Mouse (Mus musculus) kidney, embryonic 16.5 days (tissue): ENCODE measurements around the gene St6galnac3. TPM values are rescaled to one million over a fixed set of nuclear protein-coding genes. Genes with fewer than 3 reads are reported as not detected.

Experiments used
- ATAC-seq: fragments of 200-750 bp; cut with Nextera tagmentation; 2 replicates; pipeline ENCODE4 v1.8.0; 2017; ENCODE audit warnings: moderate TSS enrichment; ENCODE audit not compliant: low FRiP score, low TSS enrichment
- H3K27ac ChIP-seq: fragments of 300-500 bp; sonication (generic); 2 replicates; pipeline ENCODE4 v1.5.1; 2014; ENCODE audit warnings: low read length
- H3K27me3 ChIP-seq: fragments of 300-500 bp; sonication (generic); 2 replicates; pipeline ENCODE4 v1.6.1; 2014; ENCODE audit warnings: low read length, control low read depth, mixed read lengths; ENCODE audit not compliant: insufficient read depth
- H3K36me3 ChIP-seq: fragments of 300-500 bp; sonication (generic); 2 replicates; pipeline ENCODE4 v1.6.1; 2014; ENCODE audit warnings: low read length, control low read depth, mixed read lengths; ENCODE audit not compliant: insufficient read depth
- H3K4me1 ChIP-seq: fragments of 300-500 bp; sonication (generic); 2 replicates; pipeline ENCODE4 v1.6.1; 2014; ENCODE audit warnings: low read length, control low read depth, mixed read lengths; ENCODE audit not compliant: insufficient read depth
- H3K4me2 ChIP-seq: fragments of 300-500 bp; sonication (generic); replicated peaks from 2 replicates; pipeline ENCODE4 v1.6.1; 2014; ENCODE audit warnings: low read depth, low read length
- H3K4me3 ChIP-seq: fragments of 300-500 bp; sonication (generic); 2 replicates; pipeline ENCODE4 v1.5.1; 2014; ENCODE audit warnings: mild to moderate bottlenecking, low read length
- H3K9ac ChIP-seq: fragments of 300-500 bp; sonication (generic); replicated peaks from 2 replicates; pipeline ENCODE4 v1.6.1; 2014; ENCODE audit warnings: low read length
- H3K9me3 ChIP-seq: fragments of 300-500 bp; sonication (generic); 2 replicates; pipeline ENCODE4 v1.6.1; 2016; ENCODE audit warnings: low read length, control low read depth
- WGBS: fragments of 180-500 bp; shearing (Covaris S2); extraction: QIAGEN DNeasy Blood & Tissue Kit; methylation state at CpG from one replicate; pipeline ENCODE4 v1.1.7; 2014; 5-methylcytosine and 5-hydroxymethylcytosine counted together
- polyA plus RNA-seq: library from polyadenylated mRNA; unstranded; fragments of >200 nt; fragmentation: Nextera tagmentation; extraction: Ambion mirVana; gene quantifications from 2 replicates; pipeline ENCODE4 v1.2.1, GENCODE M21; 2015

The St6galnac3 gene
- polyA plus RNA-seq, 1 experiment from 2014 or later = 75.8 TPM

DNA sequence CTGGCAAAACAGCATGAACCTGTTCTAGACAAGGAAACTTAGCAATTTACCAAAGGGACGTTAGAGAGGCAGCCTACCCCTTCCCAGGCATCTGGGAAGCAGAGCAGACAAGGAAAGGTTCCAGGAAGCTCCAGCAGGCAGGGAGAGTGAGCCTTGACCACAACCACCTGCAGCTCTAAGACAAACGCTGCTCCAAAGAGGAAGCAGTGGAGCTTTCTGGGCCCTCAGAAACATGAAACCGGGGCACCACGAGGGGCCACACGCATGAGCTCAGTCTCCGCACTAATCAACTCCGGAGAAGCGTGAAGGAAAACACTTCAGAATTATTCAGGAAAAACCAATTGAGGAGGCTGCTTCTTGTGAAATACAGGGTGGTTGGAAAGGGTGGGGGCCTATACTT is 108.1 kb downstream of the St6galnac3 start:
- H3K27me3 ChIP-seq = no peaks in the 10 kb centered on the region
- no peak overlapping the region for H3K4me3 ChIP-seq
- H3K4me1 ChIP-seq = peaks cover 35% of the 10 kb centered on the region
- 28% methylated on average over 8 of the region's 8 CpGs for WGBS
- H3K4me2 ChIP-seq = no peak overlapping the region
- H3K9me3 ChIP-seq = no peaks in the 10 kb centered on the region
- peak; percentile 49 for ATAC-seq
- H3K27ac ChIP-seq = peak overlapping the region; percentile 7
- peaks cover 4% of the 10 kb centered on the region; the same call in 1 of the 2 replicates for H3K36me3 ChIP-seq
- H3K9ac ChIP-seq = 0 out of 2 replicates have a peak overlapping the region, but pooled peaks have one; percentile 27

DNA sequence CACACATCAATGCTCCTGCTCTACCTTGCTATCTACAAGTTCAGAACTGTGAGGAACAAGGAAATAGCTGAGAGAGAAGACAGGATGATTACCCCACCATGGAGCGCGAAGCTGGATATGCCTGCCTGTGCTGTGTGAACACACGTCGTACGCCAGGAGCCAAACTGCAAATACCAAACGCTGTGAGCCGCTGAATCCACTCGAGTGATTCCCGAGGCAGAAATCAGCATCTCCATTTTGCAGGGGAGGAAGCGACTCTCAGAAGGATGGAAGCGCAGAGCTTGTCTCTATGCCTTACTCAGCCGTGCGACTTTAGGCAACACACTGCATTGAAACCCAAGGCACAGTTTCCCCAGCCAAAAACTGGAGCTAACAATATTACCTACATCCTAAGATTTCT is 114.7 kb downstream of the St6galnac3 start:
- Histone ChIP-seq H3K9me3 (no peaks in the 10 kb centered on the region), H3K4me3 (no peak overlapping the region), H3K9ac (no peak overlapping the region), H3K27ac (no peak overlapping the region), H3K4me1 (peaks cover 8% of the 10 kb centered on the region), H3K27me3 (no peaks in the 10 kb centered on the region), H3K4me2 (no peak overlapping the region), H3K36me3 (no peaks in the 10 kb centered on the region)
- WGBS = 79% methylated on average over 13 of the region's 13 CpGs
- ATAC-seq = no peak

DNA sequence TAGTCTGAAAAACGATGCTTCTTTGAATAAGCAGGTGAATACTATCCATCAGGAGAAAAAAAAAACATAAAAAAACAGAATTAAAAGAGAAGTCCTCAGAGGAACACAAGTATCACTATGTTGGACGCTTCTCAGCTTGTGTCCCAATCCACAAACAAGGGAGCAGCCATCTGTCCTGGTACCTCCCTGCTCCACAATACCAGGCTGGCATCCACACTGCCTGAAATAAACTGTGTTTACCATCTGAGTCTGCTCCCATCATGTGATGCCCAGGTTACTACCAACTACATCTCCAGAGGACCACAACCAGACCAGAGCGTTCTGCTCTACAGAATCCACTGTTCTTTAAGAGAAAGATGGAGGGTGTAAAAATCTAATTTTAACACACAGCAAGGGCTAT is 118.6 kb downstream of the St6galnac3 start:
- Histone ChIP-seq H3K9me3 (no peaks in the 10 kb centered on the region), H3K4me1 (0 out of 2 replicates have a peak, but pooled peaks cover 3% of the 10 kb centered on the region), H3K4me3 (no peak overlapping the region), H3K4me2 (no peak overlapping the region), H3K36me3 (no peaks in the 10 kb centered on the region), H3K27me3 (no peaks in the 10 kb centered on the region), H3K9ac (no peak overlapping the region), H3K27ac (no peak overlapping the region)
- 86% methylated on average over 3 of the region's 3 CpGs for WGBS
- ATAC-seq = no peak

DNA sequence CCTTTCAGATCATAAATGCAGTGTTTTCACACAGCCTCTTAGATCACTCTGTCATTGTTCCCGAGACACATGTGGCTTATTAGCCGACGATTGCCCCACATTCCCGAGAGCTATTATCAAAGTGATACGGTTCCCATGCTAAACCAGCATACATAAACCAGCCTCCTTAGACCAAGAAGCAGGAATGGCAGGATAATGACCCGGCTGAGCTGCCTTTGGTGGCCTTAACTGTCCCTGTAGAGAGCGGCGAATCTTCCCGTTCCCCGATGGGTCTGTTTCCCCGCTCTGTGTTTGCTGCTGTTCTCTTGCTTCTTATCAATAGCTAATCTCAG is 119.2 kb downstream of the St6galnac3 start:
- no peaks in the 10 kb centered on the region for H3K27me3 ChIP-seq
- no peak overlapping the region for H3K4me3 ChIP-seq
- ATAC-seq = no peak
- H3K36me3 ChIP-seq = no peaks in the 10 kb centered on the region
- H3K4me1 ChIP-seq = 0 out of 2 replicates have a peak, but pooled peaks cover 3% of the 10 kb centered on the region
- H3K27ac ChIP-seq = no peak overlapping the region
- no peaks in the 10 kb centered on the region for H3K9me3 ChIP-seq
- WGBS = 58% methylated on average over 11 of the region's 11 CpGs
- no peak overlapping the region for H3K9ac ChIP-seq
- no peak overlapping the region for H3K4me2 ChIP-seq

DNA sequence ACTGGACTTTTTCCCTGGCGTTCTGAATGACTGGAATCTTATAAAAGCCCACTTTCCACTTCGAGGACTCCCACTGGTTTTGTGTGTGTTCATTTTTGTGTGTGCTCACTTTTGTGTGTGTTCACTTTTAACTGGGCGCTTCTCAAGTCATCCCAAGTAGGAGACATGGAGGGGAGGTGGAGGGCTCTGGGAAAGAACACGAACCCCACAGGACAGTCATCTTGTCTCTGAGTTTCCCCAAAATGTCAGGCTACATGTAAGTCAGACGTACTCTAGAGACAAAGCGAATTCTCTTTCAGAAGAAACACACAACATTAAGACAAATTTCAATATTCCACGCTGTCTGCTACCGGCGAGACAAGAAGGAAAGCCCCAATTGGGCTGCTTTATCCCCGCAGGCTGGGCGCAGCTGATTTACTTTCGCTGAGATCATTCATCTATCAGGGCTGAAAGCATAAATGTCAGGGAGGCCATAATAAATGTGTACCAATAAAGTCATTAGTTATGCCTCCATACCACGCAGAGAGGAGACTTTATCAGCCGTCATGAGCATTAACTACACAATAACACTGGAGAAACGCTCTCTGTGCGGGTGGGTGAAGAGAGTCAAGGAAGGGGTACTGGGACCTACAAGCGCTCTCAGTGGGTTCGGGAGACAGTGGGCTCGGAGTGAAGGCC is 119.7 kb downstream of the St6galnac3 start:
- no peaks in the 10 kb centered on the region for H3K36me3 ChIP-seq
- H3K27ac ChIP-seq = no peak overlapping the region
- ATAC-seq = no peak
- WGBS = 67% methylated on average over 19 of the region's 19 CpGs
- no peak overlapping the region for H3K4me2 ChIP-seq
- H3K9ac ChIP-seq = no peak overlapping the region
- H3K27me3 ChIP-seq = no peaks in the 10 kb centered on the region
- 0 out of 2 replicates have a peak, but pooled peaks cover 3% of the 10 kb centered on the region for H3K4me1 ChIP-seq
- H3K4me3 ChIP-seq = no peak overlapping the region
- no peaks in the 10 kb centered on the region for H3K9me3 ChIP-seq

DNA sequence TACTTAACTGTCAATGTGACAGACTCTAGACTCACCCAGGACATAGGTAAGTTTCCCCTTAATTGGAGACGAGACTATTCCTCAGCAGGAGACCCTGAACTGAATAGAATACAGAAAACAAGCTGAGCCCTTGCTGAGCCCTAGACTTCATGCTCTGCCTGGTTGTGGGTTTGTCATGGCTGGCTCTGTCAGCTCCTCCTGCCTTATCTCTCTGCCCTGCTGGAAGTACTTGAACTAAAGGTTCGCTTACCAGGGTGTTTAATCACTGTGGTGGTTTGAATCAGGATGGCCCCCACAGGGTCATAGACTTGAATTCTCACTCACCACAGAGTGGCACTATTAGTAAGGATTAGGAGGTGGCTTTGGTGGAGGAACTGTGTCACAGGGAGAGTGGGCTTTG is 125.8 kb downstream of the St6galnac3 start:
- no peaks in the 10 kb centered on the region for H3K36me3 ChIP-seq
- no peak for ATAC-seq
- WGBS = 84% methylated on average over 2 of the region's 2 CpGs
- H3K9ac ChIP-seq = no peak overlapping the region
- H3K4me1 ChIP-seq = 0 out of 2 replicates have a peak, but pooled peaks cover 2% of the 10 kb centered on the region
- no peak overlapping the region for H3K4me3 ChIP-seq
- H3K9me3 ChIP-seq = no peaks in the 10 kb centered on the region
- no peak overlapping the region for H3K27ac ChIP-seq
- H3K27me3 ChIP-seq = no peaks in the 10 kb centered on the region
- H3K4me2 ChIP-seq = no peak overlapping the region

DNA sequence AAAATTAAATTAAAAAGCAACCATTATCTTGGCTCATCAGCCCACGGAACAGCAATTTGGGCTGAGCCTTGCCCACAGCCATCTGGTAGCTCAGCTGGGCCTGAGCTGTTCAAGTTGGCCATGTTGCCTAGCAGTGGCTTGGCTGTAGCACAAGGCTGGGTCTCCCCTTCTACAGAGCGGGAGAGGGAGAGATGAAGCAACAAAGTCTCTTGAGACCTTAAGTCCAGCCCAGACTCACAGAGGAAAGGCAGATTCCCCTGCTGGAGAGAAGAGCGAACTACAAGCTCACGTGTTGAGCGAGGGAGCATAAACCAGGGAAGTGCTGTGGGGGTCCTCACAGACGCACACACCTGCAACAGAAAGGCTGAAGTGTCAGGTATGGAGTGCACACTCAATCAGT is 126.3 kb downstream of the St6galnac3 start:
- Histone ChIP-seq H3K4me1 (0 out of 2 replicates have a peak, but pooled peaks cover 2% of the 10 kb centered on the region), H3K27me3 (no peaks in the 10 kb centered on the region), H3K36me3 (no peaks in the 10 kb centered on the region), H3K4me2 (no peak overlapping the region), H3K9me3 (no peaks in the 10 kb centered on the region), H3K9ac (no peak overlapping the region), H3K27ac (no peak overlapping the region), H3K4me3 (no peak overlapping the region)
- 94% methylated on average over 6 of the region's 6 CpGs for WGBS
- ATAC-seq = no peak

DNA sequence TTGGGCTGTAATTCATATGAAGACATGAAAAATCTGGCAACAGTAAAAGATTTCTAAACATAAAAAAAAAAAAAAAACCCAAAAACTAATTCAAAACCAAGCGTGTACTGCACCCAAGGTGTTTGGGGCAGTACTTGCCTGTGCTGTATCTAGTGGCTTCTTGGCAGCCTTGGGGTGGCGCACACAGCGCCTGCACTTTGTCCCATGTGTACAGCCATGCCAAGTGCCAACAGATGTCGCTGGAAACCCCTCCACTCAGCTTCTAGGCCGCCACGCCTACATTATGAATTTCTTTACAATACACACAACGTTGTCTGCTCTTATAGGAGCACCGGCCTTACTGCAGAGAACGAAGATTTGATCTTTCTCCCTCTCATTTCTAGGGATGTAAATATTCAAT is 130.4 kb downstream of the St6galnac3 start:
- Histone ChIP-seq H3K27ac (no peak overlapping the region), H3K4me1 (peaks cover 10% of the 10 kb centered on the region; the same call in 1 of the 2 replicates), H3K4me3 (no peak overlapping the region), H3K4me2 (no peak overlapping the region), H3K27me3 (no peaks in the 10 kb centered on the region), H3K36me3 (no peaks in the 10 kb centered on the region), H3K9ac (no peak overlapping the region), H3K9me3 (no peaks in the 10 kb centered on the region)
- 90% methylated on average over 9 of the region's 9 CpGs for WGBS
- ATAC-seq = no peak

DNA sequence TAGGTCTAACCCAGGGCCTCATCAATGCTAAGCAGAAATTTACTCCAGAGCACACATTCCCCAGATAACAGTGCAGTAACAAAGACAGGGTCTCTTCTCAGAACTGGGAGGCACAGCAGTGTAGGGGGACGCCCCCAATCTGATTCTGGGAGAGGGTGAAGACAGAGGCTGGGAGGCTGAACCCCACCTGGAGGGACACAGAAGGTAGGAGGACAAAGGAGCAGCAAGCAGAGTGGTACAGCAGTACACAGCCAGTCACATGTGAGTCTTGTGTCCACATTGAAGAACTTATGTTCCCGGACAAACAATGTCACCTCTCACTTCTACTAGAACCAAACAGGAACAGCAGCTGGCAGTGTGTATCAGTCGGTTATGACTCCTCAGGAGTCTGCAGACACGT is 131.0 kb downstream of the St6galnac3 start:
- no peaks in the 10 kb centered on the region for H3K9me3 ChIP-seq

DNA sequence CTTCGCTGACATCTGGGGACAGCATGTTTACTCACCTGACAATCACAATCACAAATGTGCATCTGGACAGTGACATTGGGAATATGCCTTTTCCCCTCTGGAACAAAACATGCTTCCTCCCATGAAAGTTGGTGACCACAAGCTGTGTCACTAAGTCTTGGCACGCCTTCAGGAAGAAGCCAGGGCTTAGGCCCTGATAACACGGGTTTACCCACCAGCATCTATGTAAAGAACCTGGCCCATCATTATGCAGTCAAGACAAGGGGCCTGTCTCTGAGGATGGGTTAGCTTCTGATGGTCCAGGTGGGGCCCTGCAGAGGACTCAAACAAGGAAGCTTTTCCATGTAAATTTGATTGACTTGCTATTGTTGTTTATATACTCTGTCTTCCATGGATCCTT is 131.9 kb downstream of the St6galnac3 start:
- no peaks in the 10 kb centered on the region for H3K9me3 ChIP-seq
- H3K9ac ChIP-seq = no peak overlapping the region
- no peaks in the 10 kb centered on the region for H3K27me3 ChIP-seq
- H3K36me3 ChIP-seq = no peaks in the 10 kb centered on the region
- no peak overlapping the region for H3K4me2 ChIP-seq
- H3K4me3 ChIP-seq = no peak overlapping the region
- 90% methylated on average over 3 of the region's 3 CpGs for WGBS
- H3K27ac ChIP-seq = no peak overlapping the region
- no peak for ATAC-seq
- H3K4me1 ChIP-seq = peaks cover 24% of the 10 kb centered on the region

More for the DNA sequence above, 131.0 kb downstream of the St6galnac3 start:
- Histone ChIP-seq H3K4me1 (peaks cover 16% of the 10 kb centered on the region), H3K4me2 (no peak overlapping the region), H3K27me3 (no peaks in the 10 kb centered on the region), H3K9ac (no peak overlapping the region), H3K27ac (no peak overlapping the region), H3K4me3 (no peak overlapping the region), H3K36me3 (no peaks in the 10 kb centered on the region)
- 73% methylated on average over 4 of the region's 4 CpGs for WGBS
- no peak for ATAC-seq
